Mouse (Mus musculus) 416B (cell line): ENCODE results near the gene Lrrc8e.

Experiments
- DNase-seq: peaks from one replicate; pipeline ENCODE4 v3.0.0; 2011; ENCODE audit warnings: low read depth

Lrrc8e gene

GRCm38 (mm10) chr8:4226739-4227347 lies at the start of gene Lrrc8e:
Lrrc8e (plus strand) TSS chr8:4226827.
- DNase-seq = no peak

- no peak for DNase-seq
These were observed 43.2 kb upstream of the Lrrc8e start for GRCm38 (mm10) chr8:4183409-4183808.

- DNase-seq = no peak
These were observed 40.5 kb upstream of the Lrrc8e start for GRCm38 (mm10) chr8:4186151-4186550.

- no peak for DNase-seq
These were observed 38.0 kb upstream of the Lrrc8e start for GRCm38 (mm10) chr8:4188605-4189004.

DNA sequence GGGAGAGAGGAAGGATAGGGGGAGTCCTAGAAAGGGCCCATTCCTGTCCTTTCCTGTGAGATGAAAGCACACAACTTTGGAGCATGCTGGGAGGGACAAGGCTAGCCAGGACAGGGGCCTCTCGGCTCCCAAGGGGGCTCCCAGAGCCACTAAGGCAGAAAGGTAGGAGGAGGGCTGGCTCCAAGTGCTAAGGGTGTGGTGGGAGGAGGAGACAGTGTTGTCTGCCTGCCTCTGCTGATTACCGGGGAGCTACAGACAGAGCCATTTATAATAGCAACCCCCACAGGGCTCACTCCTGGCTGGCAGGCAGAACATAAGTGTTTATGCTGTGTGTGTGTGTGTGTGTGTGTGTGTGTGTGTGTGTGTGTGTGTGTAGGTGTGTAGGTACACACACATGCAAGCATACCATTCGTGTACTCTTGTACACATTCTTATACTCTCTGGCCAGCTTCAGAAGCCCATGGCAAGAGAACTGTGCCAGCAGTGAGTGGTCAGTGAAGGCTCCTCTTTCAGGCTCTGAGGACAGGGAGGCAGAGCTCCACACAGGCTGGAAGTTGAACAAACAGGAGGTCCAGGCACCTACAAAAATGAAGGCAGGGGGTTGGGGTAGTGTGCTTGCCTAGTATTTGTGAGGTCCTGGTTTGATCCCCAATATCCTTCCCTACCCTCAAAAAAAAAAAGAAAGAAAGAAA lies 37.5 kb upstream of the Lrrc8e start:
- no peak for DNase-seq

DNA sequence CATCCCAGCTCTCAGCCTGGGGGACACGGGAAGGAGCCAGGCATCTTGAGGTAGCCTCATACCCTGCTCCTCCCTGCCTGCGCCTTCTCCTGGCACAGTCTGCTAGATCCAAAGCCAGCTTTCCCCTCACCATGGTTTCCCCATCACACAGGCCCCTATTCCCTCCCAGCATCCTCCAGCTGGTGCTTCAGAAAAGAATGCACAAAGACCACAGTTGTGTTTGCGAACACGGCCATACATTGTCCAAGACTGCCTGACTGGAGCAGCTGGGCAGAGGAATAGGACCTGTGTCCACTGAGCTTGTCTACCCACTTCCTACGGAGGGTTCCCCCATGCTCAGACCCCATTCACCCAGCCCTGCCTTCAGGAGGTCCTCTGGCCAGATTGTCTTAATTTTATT lies 34.3 kb upstream of the Lrrc8e start:
- DNase-seq = no peak

- peak; percentile 63 for DNase-seq
These were observed 33.6 kb upstream of the Lrrc8e start for GRCm38 (mm10) chr8:4192807-4193587.

DNA sequence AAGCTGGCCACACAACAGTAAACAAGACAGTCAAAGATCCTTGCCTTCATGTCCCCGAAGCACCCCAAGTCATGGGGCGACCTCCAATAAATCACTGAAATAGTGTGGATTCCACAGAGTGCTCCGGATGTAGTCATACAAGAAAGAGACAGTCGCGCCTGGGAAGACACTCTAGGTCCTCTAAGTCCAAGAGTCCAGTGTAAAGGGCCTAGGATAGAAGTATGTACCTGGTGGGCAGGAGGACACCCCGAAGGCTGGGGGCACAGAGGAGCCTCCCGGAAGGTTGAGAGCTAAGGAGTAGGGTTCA lies 33.1 kb upstream of the Lrrc8e start:
- no peak for DNase-seq

GRCm38 (mm10) chr8:4201321-4201720 lies 25.3 kb upstream of the Lrrc8e start:
- peak; percentile 79 for DNase-seq

DNA sequence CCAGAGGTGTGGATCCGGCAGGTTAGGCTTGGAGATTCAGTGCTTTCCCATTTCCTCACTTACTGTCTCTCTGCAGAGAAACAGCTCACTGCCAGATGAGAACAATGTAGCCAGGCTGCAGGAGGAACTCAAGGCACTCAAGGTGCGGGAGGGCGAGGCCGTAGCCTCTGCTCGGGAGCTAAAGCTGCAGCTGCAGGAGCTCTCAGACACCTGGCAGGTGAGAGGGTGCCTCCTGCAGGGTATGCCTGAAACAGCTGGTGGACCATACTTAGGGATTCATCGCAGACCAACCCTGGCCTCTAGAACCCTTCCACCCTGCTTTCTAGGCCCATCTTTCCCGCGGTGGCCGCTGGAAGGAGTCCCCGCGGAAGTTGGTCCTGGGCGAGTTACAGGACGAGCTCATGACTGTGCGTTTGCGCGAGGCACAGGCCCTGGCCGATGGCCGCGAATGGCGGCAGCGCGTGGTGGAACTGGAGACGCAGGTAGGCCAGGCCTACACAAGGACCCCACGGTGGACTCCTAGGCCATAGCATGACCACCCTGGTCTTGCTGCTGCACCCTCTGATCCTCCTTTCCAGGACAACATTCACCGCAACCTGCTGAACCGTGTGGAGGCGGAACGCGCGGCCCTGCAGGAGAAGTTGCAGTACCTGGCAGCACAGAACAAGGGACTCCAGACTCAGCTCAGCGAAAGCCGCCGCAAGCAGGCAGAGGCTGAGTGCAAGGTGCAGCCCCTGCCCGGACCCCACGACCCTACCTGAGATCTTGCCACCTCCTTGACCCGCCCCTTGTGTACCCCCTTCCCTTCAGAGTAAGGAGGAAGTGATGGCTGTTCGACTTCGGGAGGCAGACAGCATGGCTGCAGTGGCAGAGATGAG lies 21.1 kb upstream of the Lrrc8e start:
- no peak for DNase-seq

- DNase-seq = no peak
These were observed 20.2 kb upstream of the Lrrc8e start for GRCm38 (mm10) chr8:4206182-4207015.

- DNase-seq = no peak
These were observed 19.6 kb upstream of the Lrrc8e start for GRCm38 (mm10) chr8:4207016-4207350.

GRCm38 (mm10) chr8:4211097-4211496 lies 15.5 kb upstream of the Lrrc8e start:
- DNase-seq = peak; percentile 31

DNA sequence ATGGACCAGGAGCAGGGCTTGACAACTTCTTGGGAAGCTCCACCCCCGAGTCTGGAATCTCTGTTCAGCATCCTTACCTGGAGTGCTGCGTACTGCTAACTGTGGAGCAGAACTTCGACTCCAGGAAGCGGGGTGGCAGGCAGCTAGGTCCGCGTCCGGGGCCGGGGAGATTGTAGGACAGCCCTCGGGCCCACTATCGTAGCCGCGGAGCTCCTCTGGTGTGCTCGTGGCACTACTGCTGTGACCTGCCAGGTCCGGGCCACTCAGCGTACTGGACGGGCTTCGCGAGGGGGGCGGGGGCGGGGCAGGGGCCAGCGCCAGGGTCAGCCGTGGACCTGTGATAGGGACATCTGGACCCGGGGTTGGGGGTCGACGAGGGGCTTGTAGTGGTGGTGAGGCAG lies 13.8 kb upstream of the Lrrc8e start:
- DNase-seq = peak; percentile 42

DNA sequence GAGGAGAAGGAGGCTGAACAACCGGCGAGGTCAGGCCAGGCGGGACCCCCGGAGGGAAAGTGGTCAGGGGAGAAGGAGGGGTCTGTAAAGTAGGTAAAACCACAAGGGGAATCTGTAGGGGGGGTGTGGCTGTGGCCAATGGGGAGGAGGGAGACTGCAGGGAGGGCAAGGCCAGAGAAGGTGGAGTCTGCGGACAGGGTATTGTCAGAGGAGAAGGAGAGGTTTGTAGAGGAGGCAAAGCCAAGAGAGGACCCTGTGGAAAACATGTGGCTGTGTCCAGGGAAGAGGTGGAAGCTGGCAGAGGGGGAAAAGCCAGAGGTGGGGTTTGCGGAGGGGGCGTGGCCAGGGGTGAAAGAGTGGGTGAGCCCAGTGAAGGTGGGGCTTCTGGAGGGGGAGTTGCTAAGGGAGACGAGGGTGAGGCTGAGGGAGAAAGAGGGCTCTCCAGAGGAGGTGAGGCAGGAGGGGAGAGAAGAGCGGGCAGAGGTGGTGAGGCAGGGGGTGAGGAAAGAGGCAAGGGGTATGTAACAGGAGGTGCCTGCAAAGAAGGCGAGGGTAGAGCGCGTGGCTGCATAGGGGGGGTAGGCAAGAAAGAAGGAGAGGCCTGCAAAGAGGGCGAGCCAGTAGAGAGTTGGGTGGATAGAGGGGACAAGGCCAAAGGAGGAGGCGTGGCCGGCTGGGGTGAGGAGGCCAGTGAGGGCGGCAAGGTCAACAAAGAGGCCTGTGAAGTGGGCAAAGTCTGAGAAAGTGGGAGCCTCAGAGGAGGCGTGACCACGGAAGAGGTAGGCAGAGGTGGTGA lies 13.2 kb upstream of the Lrrc8e start:
- peak; percentile 90 for DNase-seq

- peak; percentile 99 for DNase-seq
These were observed 12.3 kb upstream of the Lrrc8e start for GRCm38 (mm10) chr8:4214006-4214980.

- no peak for DNase-seq
These were observed 10.3 kb upstream of the Lrrc8e start for GRCm38 (mm10) chr8:4216296-4216695.

DNA sequence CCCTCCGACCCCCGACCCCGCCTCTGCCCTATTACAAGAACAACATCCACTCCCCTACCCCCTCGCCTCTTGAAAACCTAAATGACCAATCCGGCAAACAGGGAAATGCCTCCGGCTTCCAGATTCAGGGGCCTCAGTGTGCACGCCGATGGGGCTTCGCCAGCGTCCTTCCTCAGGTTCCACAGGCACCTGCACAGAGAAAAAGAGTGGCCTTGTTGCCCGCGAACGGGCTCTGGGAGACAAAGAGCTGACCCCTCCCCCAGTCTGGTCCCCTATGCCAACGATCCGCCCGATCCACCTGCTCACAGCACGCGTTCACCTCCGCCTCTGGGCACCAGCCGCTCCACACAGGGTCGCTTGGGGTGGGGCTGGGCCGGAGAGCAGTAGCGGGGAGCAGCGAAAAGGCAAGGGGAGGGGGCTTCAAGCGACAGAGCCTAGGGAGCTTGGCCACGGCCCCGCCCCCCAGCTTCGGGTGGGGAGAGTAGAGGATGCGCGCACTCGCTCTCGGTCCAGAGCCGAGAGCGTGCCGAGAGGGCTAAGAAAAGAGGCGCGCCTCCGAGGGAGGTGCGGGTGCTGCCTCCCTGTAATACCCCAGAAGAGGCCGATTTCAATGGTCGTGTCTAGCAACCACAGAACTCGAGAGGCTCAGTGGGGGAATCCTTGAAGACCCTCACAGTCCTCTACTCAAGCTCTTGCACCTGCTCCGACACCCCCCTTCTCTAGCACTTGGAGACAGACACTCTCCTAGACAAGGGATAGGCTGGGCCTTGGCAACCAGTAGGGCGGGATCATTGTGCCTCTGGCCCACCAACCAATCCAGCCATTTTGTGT lies 9.6 kb upstream of the Lrrc8e start, which contains the start of gene Prr36:
Prr36 (minus strand) TSS at position 669 of the 831 bp plus-strand sequence.
- no peak for DNase-seq
